Mouse (Mus musculus): ENCODE data around the gene Tap2. TPM values are rescaled to one million over a fixed set of nuclear protein-coding genes. Genes with fewer than 3 reads are reported as not detected.

The Tap2 gene
- total RNA-seq, 2 experiments from 2014 or later, result 47.0 to 54.3 TPM

GRCm38 (mm10) chr17:34194723-34195122 is 8.6 kb upstream of the Tap2 start:
- DNase-seq, result no peak

GRCm38 (mm10) chr17:34196491-34196890 is 6.8 kb upstream of the Tap2 start:
- DNase-seq, result no peak

GRCm38 (mm10) chr17:34196941-34197894 is 6.1 kb upstream of the Tap2 start, which contains the start of gene Psmb8:
Gene Psmb8 (plus strand): TSS chr17:34197721.
- peak; percentile 95 for DNase-seq

GRCm38 (mm10) chr17:34197904-34198520 is 5.3 kb upstream of the Tap2 start:
- peak; percentile 63 to 85 for DNase-seq

- DNase-seq, result no peak
Measured at GRCm38 (mm10) chr17:34198521-34198912, 4.8 kb upstream of the Tap2 start.

- DNase-seq, result no peak
Measured at GRCm38 (mm10) chr17:34199050-34199619, 4.2 kb upstream of the Tap2 start.

GRCm38 (mm10) chr17:34200047-34200446 is 3.3 kb upstream of the Tap2 start:
- no peak for DNase-seq

- DNase-seq, result no peak
Measured at GRCm38 (mm10) chr17:34200772-34201505, 2.4 kb upstream of the Tap2 start.

GRCm38 (mm10) chr17:34201506-34202055 is 1.7 kb upstream of the Tap2 start:
- DNase-seq, result no peak

- no peak for DNase-seq
Measured at GRCm38 (mm10) chr17:34202760-34203442, 426 bp upstream of the Tap2 start.

- peak; percentile 91 to 94 for DNase-seq
Measured at GRCm38 (mm10) chr17:34204303-34205010, 1.1 kb downstream of the Tap2 start.

- DNase-seq, result peak in 1 of 2 experiments; percentile 56
Measured at GRCm38 (mm10) chr17:34205021-34205745, 1.9 kb downstream of the Tap2 start.

GRCm38 (mm10) chr17:34205746-34206176 is 2.4 kb downstream of the Tap2 start:
- peak in 1 of 2 experiments; percentile 41 for DNase-seq

- no peak for DNase-seq
Measured at GRCm38 (mm10) chr17:34206731-34207130, 3.4 kb downstream of the Tap2 start.

- no peak for DNase-seq
Measured at GRCm38 (mm10) chr17:34207456-34207855, 4.1 kb downstream of the Tap2 start.

- DNase-seq, result no peak
Measured at GRCm38 (mm10) chr17:34207866-34208265, 4.5 kb downstream of the Tap2 start.

- DNase-seq, result no peak
Measured at GRCm38 (mm10) chr17:34208421-34208820, 5.1 kb downstream of the Tap2 start.

GRCm38 (mm10) chr17:34209680-34210079 is 6.4 kb downstream of the Tap2 start:
- peak in 1 of 2 experiments; percentile 28 for DNase-seq

GRCm38 (mm10) chr17:34210599-34210998 is 7.3 kb downstream of the Tap2 start:
- peak; percentile 71 to 72 for DNase-seq

All from adrenal gland, postnatal 36 days (tissue).